ENCODE assay signal across 14 mouse cellular contexts in the genomic region with DNA sequence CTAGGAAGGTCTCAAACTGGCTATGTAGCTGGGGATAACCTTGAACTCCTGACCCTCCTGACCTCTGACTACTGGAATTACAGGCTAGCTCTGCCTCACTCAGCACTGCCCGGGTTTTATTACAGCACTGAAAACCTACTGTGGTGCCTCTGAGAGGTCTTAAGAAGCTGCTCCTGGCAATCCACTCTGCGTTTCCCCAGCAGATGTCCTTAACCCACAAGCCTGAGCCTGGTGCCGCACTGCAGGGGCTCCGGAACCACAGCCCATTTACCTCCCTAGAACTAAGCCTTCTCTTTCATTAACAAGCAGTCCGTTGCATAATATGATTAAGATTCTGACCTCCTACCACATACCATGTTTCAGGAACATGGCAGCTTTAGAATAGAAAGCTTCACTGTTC.
DNase-seq lines count a peak whose midpoint lies in the region; ATAC-seq and TF ChIP-seq lines count a peak whose summit lies in the region.
"Had no signal": no experiment of that assay in that cellular context is flagged by ENCODE, and none has a peak within 500 bp of the region (broad histone marks: within the 10 kb centered on the region; RNA-seq: fewer than 3 reads in every experiment).

No protein-coding gene starts in this region.

- no peaks in the 10 kb centered on the region for H3K36me3 ChIP-seq in forebrain, postnatal 0 days (ENCODE audit: insufficient read depth)
- H3K36me3 ChIP-seq in forebrain, embryonic 16.5 days (ENCODE audit: control insufficient read depth, insufficient read depth), result no peaks in the 10 kb centered on the region
- H3K36me3 ChIP-seq in hindbrain, postnatal 0 days (ENCODE audit: insufficient read depth, low read length), result no peaks in the 10 kb centered on the region
- no peaks in the 10 kb centered on the region for H3K36me3 ChIP-seq in hindbrain, embryonic 11.5 days (ENCODE audit: control insufficient read depth, insufficient read depth, low read length)
- no peaks in the 10 kb centered on the region for H3K36me3 ChIP-seq in embryonic facial prominence, embryonic 10.5 days (replicated peaks)
- H3K36me3 ChIP-seq: liver, embryonic 13.5 days had no signal

- H3K9ac ChIP-seq in forebrain, postnatal 0 days, result no peak overlapping the region
- no peak overlapping the region for H3K9ac ChIP-seq in forebrain, embryonic 16.5 days (replicated peaks; ENCODE audit: low read depth, low read length)
- no peak overlapping the region for H3K9ac ChIP-seq in hindbrain, postnatal 0 days (replicated peaks; ENCODE audit: low read length)
- no peak overlapping the region for H3K9ac ChIP-seq in hindbrain, embryonic 11.5 days (ENCODE audit: low read depth, low read length)
- H3K9ac ChIP-seq: liver, embryonic 13.5 days had no signal

- H3K27ac ChIP-seq in forebrain, postnatal 0 days (ENCODE audit: low read depth, low read length), result no peak overlapping the region
- H3K27ac ChIP-seq in forebrain, embryonic 16.5 days (ENCODE audit: low read length), result no peak overlapping the region
- no peak overlapping the region for H3K27ac ChIP-seq in hindbrain, postnatal 0 days
- H3K27ac ChIP-seq in hindbrain, embryonic 11.5 days (ENCODE audit: low read depth, low read length), result no peak overlapping the region
- H3K27ac ChIP-seq in embryonic facial prominence, embryonic 10.5 days (replicated peaks), result 0 out of 2 replicates have a peak overlapping the region, but pooled peaks have one; percentile 26
- H3K27ac ChIP-seq: liver, embryonic 13.5 days had no signal

- H3K4me2 ChIP-seq in forebrain, postnatal 0 days (ENCODE audit: low read depth), result no peak overlapping the region
- no peak overlapping the region for H3K4me2 ChIP-seq in forebrain, embryonic 16.5 days (ENCODE audit: low read length)
- H3K4me2 ChIP-seq in hindbrain, postnatal 0 days (ENCODE audit: low read depth, low read length), result no peak overlapping the region
- no peak overlapping the region for H3K4me2 ChIP-seq in hindbrain, embryonic 11.5 days (replicated peaks; ENCODE audit: low read depth, low read length)
- H3K4me2 ChIP-seq: liver, embryonic 13.5 days had no signal

- 48% methylated on average over 5 of the region's 5 CpGs for WGBS in forebrain, postnatal 0 days
- 43% methylated on average over 5 of the region's 5 CpGs for WGBS in forebrain, embryonic 16.5 days
- 49% methylated on average over 5 of the region's 5 CpGs for WGBS in hindbrain, postnatal 0 days
- 67% methylated on average over 5 of the region's 5 CpGs for WGBS in hindbrain, embryonic 11.5 days
- 66% methylated on average over 5 of the region's 5 CpGs for WGBS in embryonic facial prominence, embryonic 10.5 days

- TF ChIP-seq CTCF in forebrain, postnatal 0 days (IDR thresholded peaks at IDR 0.05; ENCODE audit: low read depth), result no peak
- TF ChIP-seq CTCF in hindbrain, postnatal 0 days (IDR thresholded peaks at IDR 0.05; ENCODE audit: low read depth), result no peak

- no peak overlapping the region for H3K4me3 ChIP-seq in forebrain, postnatal 0 days (ENCODE audit: low read depth, low read length)
- H3K4me3 ChIP-seq in forebrain, embryonic 16.5 days (replicated peaks; ENCODE audit: low read length), result no peak overlapping the region
- H3K4me3 ChIP-seq in hindbrain, postnatal 0 days (ENCODE audit: low read length), result no peak overlapping the region
- no peak overlapping the region for H3K4me3 ChIP-seq in hindbrain, embryonic 11.5 days (ENCODE audit: low read depth, low read length)
- H3K4me3 ChIP-seq in embryonic facial prominence, embryonic 10.5 days, result no peak overlapping the region
- H3K4me3 ChIP-seq: liver, embryonic 13.5 days had no signal

- no peaks in the 10 kb centered on the region for H3K9me3 ChIP-seq in forebrain, postnatal 0 days (ENCODE audit: low read length)
- 0 out of 2 replicates have a peak, but pooled peaks cover 2% of the 10 kb centered on the region for H3K9me3 ChIP-seq in forebrain, embryonic 16.5 days (ENCODE audit: control insufficient read depth, low read length)
- H3K9me3 ChIP-seq in hindbrain, postnatal 0 days (ENCODE audit: low read length), result no peaks in the 10 kb centered on the region
- H3K9me3 ChIP-seq in hindbrain, embryonic 11.5 days (ENCODE audit: control insufficient read depth, low read length), result no peaks in the 10 kb centered on the region
- H3K9me3 ChIP-seq in embryonic facial prominence, embryonic 10.5 days, result no peaks in the 10 kb centered on the region
- H3K9me3 ChIP-seq: liver, embryonic 13.5 days had no signal

- ATAC-seq in forebrain, postnatal 0 days, result 0 out of 2 replicates have a peak, but pooled peaks have one; percentile 25
- ATAC-seq in forebrain, embryonic 16.5 days, result no peak; the same call in 1 of the 2 replicates
- 0 out of 2 replicates have a peak, but pooled peaks have one; percentile 10 for ATAC-seq in hindbrain, postnatal 0 days
- ATAC-seq in hindbrain, embryonic 11.5 days (ENCODE audit: low FRiP score), result no peak

- DNase-seq in forebrain, postnatal 0 days, result no peak
- no peak for DNase-seq in hindbrain, postnatal 0 days (ENCODE audit: low spot score)
- no peak for DNase-seq in hindbrain, embryonic 11.5 days (ENCODE audit: low spot score)
- DNase-seq in ES-CJ7 (ENCODE audit: low read depth, low spot score), result peak; percentile 46
- no peak for DNase-seq in embryonic facial prominence, embryonic 10.5 days (ENCODE audit: low spot score)
- DNase-seq in adrenal gland, adult 8-10 months, result no peak
- DNase-seq in adrenal gland, postnatal 14 days, result no peak
- DNase-seq: B cell, adult 2 months; kidney, adult 9 months; liver, embryonic 13.5 days; midbrain, embryonic 14.5 days; right cerebral cortex, postnatal 14 days; thymus, postnatal 14 days had no signal

- H3K4me1 ChIP-seq in forebrain, postnatal 0 days (ENCODE audit: insufficient read depth), result peaks cover 2% of the 10 kb centered on the region; the same call in 1 of the 2 replicates
- H3K4me1 ChIP-seq in forebrain, embryonic 16.5 days (replicated peaks; ENCODE audit: control insufficient read depth, insufficient read depth, low read length), result peaks cover 15% of the 10 kb centered on the region
- peaks cover 13% of the 10 kb centered on the region for H3K4me1 ChIP-seq in hindbrain, postnatal 0 days (ENCODE audit: insufficient read depth, low read length)
- H3K4me1 ChIP-seq in hindbrain, embryonic 11.5 days (replicated peaks; ENCODE audit: control insufficient read depth, insufficient read depth, low read length), result peaks cover 4% of the 10 kb centered on the region; the same call in 1 of the 2 replicates
- H3K4me1 ChIP-seq in embryonic facial prominence, embryonic 10.5 days, result peaks cover 41% of the 10 kb centered on the region

- H3K27me3 ChIP-seq in forebrain, postnatal 0 days (ENCODE audit: insufficient read depth, low read length), result no peaks in the 10 kb centered on the region
- no peaks in the 10 kb centered on the region for H3K27me3 ChIP-seq in forebrain, embryonic 16.5 days (replicated peaks; ENCODE audit: control insufficient read depth, insufficient read depth, low read length)
- H3K27me3 ChIP-seq in hindbrain, postnatal 0 days (ENCODE audit: insufficient read depth, low read length), result no peaks in the 10 kb centered on the region
- no peaks in the 10 kb centered on the region for H3K27me3 ChIP-seq in hindbrain, embryonic 11.5 days (ENCODE audit: control insufficient read depth, insufficient read depth, low read length)
- no peaks in the 10 kb centered on the region for H3K27me3 ChIP-seq in embryonic facial prominence, embryonic 10.5 days (replicated peaks; ENCODE audit: low read depth, poor library complexity, severe bottlenecking)
- H3K27me3 ChIP-seq: liver, embryonic 13.5 days had no signal

Comparison
In these comparisons a context has a peak if more than half of its experiments do, and no peak if none do; other contexts are left out.
1. ATAC-seq: peak in forebrain, postnatal 0 days (single experiment) and hindbrain, postnatal 0 days (single experiment); none in forebrain, embryonic 16.5 days (single experiment) and hindbrain, embryonic 11.5 days (single experiment).